Mouse (Mus musculus) naive thymus-derived CD4-positive, alpha-beta T cell, adult 5 months (primary cell): ENCODE measurements around the gene Msrb2. TPM values are rescaled to one million over a fixed set of nuclear protein-coding genes. Genes with fewer than 3 reads are reported as not detected.

Source experiments
- polyA plus RNA-seq: library from polyadenylated mRNA; unstranded; fragments of 100-300 nt; shearing (Covaris generic); gene quantifications from one replicate; pipeline ENCODE4 v1.2.1, GENCODE M21; 2017

Msrb2 gene
- polyA plus RNA-seq: 14.5 TPM

GRCm38 (mm10) chr2:19371390-19372158 lies at the start of gene Msrb2:
Msrb2 (plus strand) TSS chr2:19371440.

Other genes starting within 250 kb of the Msrb2 start
- 1.1 TPM for gene Armc3, start 172.1 kb upstream of the Msrb2 start, polyA plus RNA-seq
- not detected for gene Ptf1a, start 74.2 kb downstream of the Msrb2 start, polyA plus RNA-seq
- not detected for gene 4921504E06Rik, start 182.5 kb downstream of the Msrb2 start, polyA plus RNA-seq